Mouse (Mus musculus): ENCODE results near the gene Hpd.
A peak's percentile ranks its signal among the peaks of the same experiment; 100 is the strongest.

DNA sequence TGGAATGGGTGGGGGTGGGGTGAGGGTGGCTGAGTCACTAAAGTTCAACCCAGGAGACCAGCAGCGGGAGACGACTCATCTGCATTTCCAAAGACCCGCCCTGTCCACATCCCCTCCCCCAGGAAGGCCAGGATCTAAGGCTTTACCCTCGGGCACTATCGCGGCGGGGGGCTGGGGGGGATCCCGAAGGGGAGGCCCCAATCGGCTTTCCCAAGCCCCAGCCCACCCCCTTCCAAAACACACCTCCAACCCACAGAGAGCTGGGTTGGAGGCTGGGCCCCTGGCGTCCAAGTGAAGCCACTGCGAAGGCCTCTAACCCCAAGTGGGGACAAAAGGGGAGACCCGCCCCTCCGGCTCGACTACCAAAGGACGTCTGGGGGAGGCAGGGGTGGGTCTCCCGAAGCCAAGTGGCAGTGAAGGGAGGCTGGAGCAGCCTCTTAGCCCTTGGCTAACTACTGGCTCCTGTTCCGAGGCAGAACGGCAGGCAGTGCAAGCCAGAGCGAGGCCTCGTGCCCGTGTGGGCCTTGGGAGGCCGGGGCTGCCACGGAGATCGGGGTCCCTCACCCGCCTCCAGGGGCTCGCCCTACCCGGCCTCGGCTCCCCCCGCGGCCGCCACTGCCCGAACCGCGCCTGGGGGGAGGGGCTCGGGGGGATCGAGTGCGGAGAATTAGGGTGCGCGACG is 44.2 kb downstream of the Hpd start:
- TF ChIP-seq CTCF (IDR thresholded peaks at IDR 0.05; ENCODE audit: low read depth), result peak; percentile 48
- TF ChIP-seq EP300 (IDR thresholded peaks at IDR 0.05; ENCODE audit: low read depth), result no peak

Data from liver, embryonic 14.5 days (tissue).